Mouse (Mus musculus): Measurements from ENCODE around the gene Alox12b. TPM values are rescaled to one million over a fixed set of nuclear protein-coding genes. Genes with fewer than 3 reads are reported as not detected.

Gene Alox12b
- polyA plus RNA-seq, 1 experiment from 2014 or later = 0.29 TPM

GRCm38 (mm10) chr11:69151004-69151403, 5.8 kb upstream of the Alox12b start:
- Histone ChIP-seq H3K4me2 (peak overlapping the region; percentile 41), H3K4me3 (peak overlapping the region; percentile 7; the same call in 1 of the 2 replicates), H3K36me3 (no peaks in the 10 kb centered on the region), H3K9ac (no peak overlapping the region), H3K9me3 (no peaks in the 10 kb centered on the region), H3K27me3 (peaks cover 38% of the 10 kb centered on the region), H3K27ac (no peak overlapping the region), H3K4me1 (replicated peaks) (peaks cover 6% of the 10 kb centered on the region; the same call in 1 of the 2 replicates)
- 70% methylated on average over 6 of the region's 6 CpGs for WGBS
- no peak for ATAC-seq (ENCODE audit: low FRiP score)

GRCm38 (mm10) chr11:69153831-69154230, 3.0 kb upstream of the Alox12b start:
- 80% methylated on average over 8 of the region's 8 CpGs for WGBS
- H3K27ac ChIP-seq = no peak overlapping the region
- no peaks in the 10 kb centered on the region for H3K9me3 ChIP-seq
- H3K36me3 ChIP-seq = no peaks in the 10 kb centered on the region
- H3K4me2 ChIP-seq = no peak overlapping the region
- H3K9ac ChIP-seq = no peak overlapping the region
- peaks cover 17% of the 10 kb centered on the region for H3K4me1 ChIP-seq (replicated peaks)
- H3K4me3 ChIP-seq = no peak overlapping the region
- ATAC-seq (ENCODE audit: low FRiP score) = no peak
- H3K27me3 ChIP-seq = peaks cover 58% of the 10 kb centered on the region

- H3K9me3 ChIP-seq = no peaks in the 10 kb centered on the region
- WGBS = 52% methylated on average over 1 of the region's 1 CpGs
- H3K27me3 ChIP-seq = peaks cover 65% of the 10 kb centered on the region
- no peaks in the 10 kb centered on the region for H3K36me3 ChIP-seq
- no peak for ATAC-seq (ENCODE audit: low FRiP score)
- no peak overlapping the region for H3K9ac ChIP-seq
- no peak overlapping the region for H3K4me2 ChIP-seq
- H3K27ac ChIP-seq = no peak overlapping the region
- H3K4me3 ChIP-seq = no peak overlapping the region
- H3K4me1 ChIP-seq (replicated peaks) = peaks cover 17% of the 10 kb centered on the region
Measured at GRCm38 (mm10) chr11:69155351-69155750, 1.4 kb upstream of the Alox12b start.

- H3K27ac ChIP-seq = no peak overlapping the region
- no peaks in the 10 kb centered on the region for H3K9me3 ChIP-seq
- ATAC-seq (ENCODE audit: low FRiP score) = no peak
- no peak overlapping the region for H3K9ac ChIP-seq
- H3K36me3 ChIP-seq = no peaks in the 10 kb centered on the region
- H3K4me2 ChIP-seq = no peak overlapping the region
- WGBS = 85% methylated on average over 12 of the region's 12 CpGs
- H3K27me3 ChIP-seq = peaks cover 16% of the 10 kb centered on the region; the same call in 1 of the 2 replicates
- H3K4me3 ChIP-seq = no peak overlapping the region
- no peaks in the 10 kb centered on the region; the same call in 1 of the 2 replicates for H3K4me1 ChIP-seq (replicated peaks)
Measured at GRCm38 (mm10) chr11:69169313-69169712, 12.5 kb downstream of the Alox12b start.

- Histone ChIP-seq H3K9ac (no peak overlapping the region), H3K4me2 (no peak overlapping the region), H3K27ac (no peak overlapping the region), H3K36me3 (no peaks in the 10 kb centered on the region), H3K9me3 (no peaks in the 10 kb centered on the region), H3K27me3 (no peaks in the 10 kb centered on the region), H3K4me1 (replicated peaks) (no peaks in the 10 kb centered on the region; the same call in 1 of the 2 replicates), H3K4me3 (no peak overlapping the region)
- WGBS = 25% methylated on average over 7 of the region's 7 CpGs
- ATAC-seq (ENCODE audit: low FRiP score) = no peak
Measured at GRCm38 (mm10) chr11:69171626-69172025, 14.8 kb downstream of the Alox12b start.

- Histone ChIP-seq H3K9me3 (no peaks in the 10 kb centered on the region), H3K36me3 (no peaks in the 10 kb centered on the region), H3K4me3 (no peak overlapping the region), H3K9ac (no peak overlapping the region), H3K27ac (no peak overlapping the region), H3K27me3 (no peaks in the 10 kb centered on the region), H3K4me1 (replicated peaks) (no peaks in the 10 kb centered on the region), H3K4me2 (no peak overlapping the region)
- ATAC-seq (ENCODE audit: low FRiP score) = no peak
- WGBS = 90% methylated on average over 2 of the region's 2 CpGs
Measured at GRCm38 (mm10) chr11:69172606-69173005, 15.8 kb downstream of the Alox12b start.

GRCm38 (mm10) chr11:69174722-69175121, 17.9 kb downstream of the Alox12b start:
- Histone ChIP-seq H3K9ac (no peak overlapping the region), H3K9me3 (no peaks in the 10 kb centered on the region), H3K27ac (no peak overlapping the region), H3K4me2 (no peak overlapping the region), H3K27me3 (no peaks in the 10 kb centered on the region), H3K36me3 (no peaks in the 10 kb centered on the region), H3K4me3 (no peak overlapping the region), H3K4me1 (replicated peaks) (no peaks in the 10 kb centered on the region)
- WGBS = 93% methylated on average over 7 of the region's 7 CpGs
- no peak for ATAC-seq (ENCODE audit: low FRiP score)

- no peak for ATAC-seq (ENCODE audit: low FRiP score)
- no peak overlapping the region for H3K27ac ChIP-seq
- H3K4me1 ChIP-seq (replicated peaks) = no peaks in the 10 kb centered on the region
- no peak overlapping the region for H3K4me3 ChIP-seq
- 84% methylated on average over 3 of the region's 3 CpGs for WGBS
- H3K27me3 ChIP-seq = no peaks in the 10 kb centered on the region
- no peak overlapping the region for H3K4me2 ChIP-seq
- no peaks in the 10 kb centered on the region for H3K36me3 ChIP-seq
- H3K9ac ChIP-seq = no peak overlapping the region
- no peaks in the 10 kb centered on the region for H3K9me3 ChIP-seq
Measured at GRCm38 (mm10) chr11:69178525-69178924, 21.7 kb downstream of the Alox12b start.

- Histone ChIP-seq H3K27ac (no peak overlapping the region), H3K9ac (no peak overlapping the region), H3K27me3 (no peaks in the 10 kb centered on the region), H3K9me3 (no peaks in the 10 kb centered on the region), H3K4me2 (no peak overlapping the region), H3K4me3 (no peak overlapping the region), H3K4me1 (replicated peaks) (no peaks in the 10 kb centered on the region), H3K36me3 (no peaks in the 10 kb centered on the region)
- 57% methylated on average over 3 of the region's 3 CpGs for WGBS
- ATAC-seq (ENCODE audit: low FRiP score) = no peak
Measured at GRCm38 (mm10) chr11:69179512-69179911, 22.7 kb downstream of the Alox12b start.

- no peaks in the 10 kb centered on the region for H3K27me3 ChIP-seq
Measured at GRCm38 (mm10) chr11:69180120-69180519, 23.3 kb downstream of the Alox12b start.

GRCm38 (mm10) chr11:69185031-69185430, 28.2 kb downstream of the Alox12b start:
- no peak overlapping the region for H3K4me3 ChIP-seq
- no peaks in the 10 kb centered on the region for H3K4me1 ChIP-seq (replicated peaks)
- no peaks in the 10 kb centered on the region for H3K9me3 ChIP-seq
- WGBS = 84% methylated on average over 5 of the region's 5 CpGs
- no peak overlapping the region for H3K27ac ChIP-seq
- no peak for ATAC-seq (ENCODE audit: low FRiP score)
- H3K4me2 ChIP-seq = no peak overlapping the region
- no peaks in the 10 kb centered on the region for H3K36me3 ChIP-seq
- H3K27me3 ChIP-seq = no peaks in the 10 kb centered on the region
- H3K9ac ChIP-seq = no peak overlapping the region

More at GRCm38 (mm10) chr11:69180120-69180519, 23.3 kb downstream of the Alox12b start:
- Histone ChIP-seq H3K36me3 (no peaks in the 10 kb centered on the region), H3K4me3 (no peak overlapping the region), H3K27ac (no peak overlapping the region), H3K9ac (no peak overlapping the region), H3K9me3 (no peaks in the 10 kb centered on the region), H3K4me2 (no peak overlapping the region), H3K4me1 (replicated peaks) (no peaks in the 10 kb centered on the region)
- no peak for ATAC-seq (ENCODE audit: low FRiP score)
- 81% methylated on average over 4 of the region's 4 CpGs for WGBS

GRCm38 (mm10) chr11:69185936-69186335, 29.1 kb downstream of the Alox12b start:
- Histone ChIP-seq H3K9me3 (no peaks in the 10 kb centered on the region), H3K4me3 (no peak overlapping the region), H3K4me1 (replicated peaks) (no peaks in the 10 kb centered on the region), H3K4me2 (no peak overlapping the region), H3K36me3 (no peaks in the 10 kb centered on the region), H3K9ac (no peak overlapping the region), H3K27ac (no peak overlapping the region), H3K27me3 (no peaks in the 10 kb centered on the region)
- 87% methylated on average over 6 of the region's 6 CpGs for WGBS
- no peak for ATAC-seq (ENCODE audit: low FRiP score)

- peaks cover 11% of the 10 kb centered on the region for H3K4me1 ChIP-seq (replicated peaks)
- H3K27me3 ChIP-seq = peaks cover 29% of the 10 kb centered on the region
- no peak overlapping the region for H3K4me3 ChIP-seq
- H3K27ac ChIP-seq = no peak overlapping the region
- no peaks in the 10 kb centered on the region for H3K9me3 ChIP-seq
- H3K36me3 ChIP-seq = no peaks in the 10 kb centered on the region
- H3K4me2 ChIP-seq = no peak overlapping the region
- no peak overlapping the region for H3K9ac ChIP-seq
- no peak for ATAC-seq (ENCODE audit: low FRiP score)
- WGBS = 5% methylated on average over 1 of the region's 1 CpGs
Measured at GRCm38 (mm10) chr11:69192840-69193239, 36.1 kb downstream of the Alox12b start.
